Mouse (Mus musculus) heart, embryonic 12.5 days (tissue): Measurements from ENCODE around the gene Itgax. TPM values are rescaled to one million over a fixed set of nuclear protein-coding genes. Genes with fewer than 3 reads are reported as not detected.
A peak's percentile ranks its signal among the peaks of the same experiment; 100 is the strongest.
"Not testable (repeated sequence)": the region's sequence is repeated elsewhere in the genome, so short reads cannot be mapped to it uniquely, and the experiment has no call there.

Source experiments
- ATAC-seq: fragments of 200-750 bp; cut with Nextera tagmentation; 2 replicates; pipeline ENCODE4 v1.8.0; 2017; ENCODE audit warnings: moderate TSS enrichment, moderate library complexity; ENCODE audit not compliant: insufficient number of reproducible peaks, low FRiP score
- H3K27ac ChIP-seq: fragments of 300-500 bp; sonication (generic); 2 replicates; pipeline ENCODE4 v1.5.1; 2016; ENCODE audit warnings: mild to moderate bottlenecking, moderate library complexity; ENCODE audit not compliant: poor library complexity, severe bottlenecking
- H3K27me3 ChIP-seq: fragments of 300-500 bp; sonication (generic); replicated peaks from 2 replicates; pipeline ENCODE4 v1.6.1; 2016; ENCODE audit warnings: mild to moderate bottlenecking, moderate library complexity
- H3K36me3 ChIP-seq: fragments of 300-500 bp; sonication (generic); 2 replicates; pipeline ENCODE4 v1.6.1; 2016; ENCODE audit warnings: mild to moderate bottlenecking, moderate library complexity
- H3K4me1 ChIP-seq: fragments of 300-500 bp; sonication (generic); replicated peaks from 2 replicates; pipeline ENCODE4 v1.6.1; 2016; ENCODE audit warnings: mild to moderate bottlenecking
- H3K4me2 ChIP-seq: fragments of 300-500 bp; sonication (generic); 2 replicates; pipeline ENCODE4 v1.6.1; 2016; ENCODE audit warnings: mild to moderate bottlenecking, moderate library complexity
- H3K4me3 ChIP-seq: fragments of 300-500 bp; sonication (generic); 2 replicates; pipeline ENCODE4 v1.5.1; 2016; ENCODE audit warnings: mild to moderate bottlenecking
- H3K9ac ChIP-seq: fragments of 300-500 bp; sonication (generic); 2 replicates; pipeline ENCODE4 v1.6.1; 2016; ENCODE audit warnings: mild to moderate bottlenecking, moderate library complexity
- H3K9me3 ChIP-seq: fragments of 300-500 bp; sonication (generic); replicated peaks from 2 replicates; pipeline ENCODE4 v1.6.1; 2016; ENCODE audit warnings: mild to moderate bottlenecking, moderate library complexity
- WGBS: fragments of 180-500 bp; shearing (Covaris S2); methylation state at CpG from one replicate; pipeline ENCODE4 v1.1.7; 2016; 5-methylcytosine and 5-hydroxymethylcytosine counted together
- polyA plus RNA-seq: library from polyadenylated mRNA; unstranded; fragments of >200 nt; fragmentation: Nextera tagmentation; extraction: Ambion mirVana; gene quantifications from 2 replicates; pipeline ENCODE4 v1.2.1, GENCODE M21; 2016

Gene Itgax
- polyA plus RNA-seq, 1 experiment from 2014 or later: 0.19 TPM

DNA sequence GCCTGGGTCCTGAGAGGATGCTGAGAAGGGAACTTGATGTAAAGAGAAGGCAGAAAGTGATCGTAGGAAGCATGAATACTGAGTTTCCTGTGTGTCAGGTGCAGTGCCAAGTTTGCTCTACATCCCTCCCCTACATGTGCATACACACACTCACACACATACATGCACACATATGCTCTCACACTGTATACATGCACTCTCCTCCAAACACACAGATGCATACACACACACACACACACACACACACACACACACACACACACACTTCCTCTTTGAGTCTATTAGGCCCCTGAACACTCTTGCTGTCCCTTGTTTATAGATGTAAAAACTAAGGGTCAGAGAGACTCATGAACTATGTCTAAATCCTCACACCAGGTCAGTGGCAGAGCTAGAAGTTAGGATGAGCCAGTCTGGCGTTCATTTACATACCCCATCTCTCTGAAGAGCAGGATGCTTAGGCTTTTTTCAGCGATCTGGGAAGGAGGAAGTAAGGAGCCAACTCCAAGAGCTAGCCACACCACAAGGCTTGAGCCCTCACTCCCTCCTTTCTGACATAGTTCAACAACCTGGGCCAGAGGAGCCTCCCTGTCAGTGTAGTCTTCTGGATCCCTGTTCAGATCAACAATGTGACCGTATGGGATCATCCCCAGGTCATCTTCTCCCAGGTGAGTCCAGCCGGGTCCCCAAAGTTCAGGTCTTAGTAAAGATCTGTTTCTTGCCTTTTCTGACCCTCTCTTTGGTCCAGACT lies 14.0 kb upstream of the Itgax start:
- 76% methylated on average over 5 of the region's 5 CpGs for WGBS
- Histone ChIP-seq H3K27ac (no peak overlapping the region), H3K4me3 (no peak overlapping the region), H3K4me1 (no peaks in the 10 kb centered on the region), H3K9ac (no peak overlapping the region), H3K36me3 (no peaks in the 10 kb centered on the region), H3K9me3 (no peaks in the 10 kb centered on the region), H3K27me3 (peaks cover 3% of the 10 kb centered on the region; the same call in 1 of the 2 replicates), H3K4me2 (no peak overlapping the region)
- ATAC-seq: no peak

DNA sequence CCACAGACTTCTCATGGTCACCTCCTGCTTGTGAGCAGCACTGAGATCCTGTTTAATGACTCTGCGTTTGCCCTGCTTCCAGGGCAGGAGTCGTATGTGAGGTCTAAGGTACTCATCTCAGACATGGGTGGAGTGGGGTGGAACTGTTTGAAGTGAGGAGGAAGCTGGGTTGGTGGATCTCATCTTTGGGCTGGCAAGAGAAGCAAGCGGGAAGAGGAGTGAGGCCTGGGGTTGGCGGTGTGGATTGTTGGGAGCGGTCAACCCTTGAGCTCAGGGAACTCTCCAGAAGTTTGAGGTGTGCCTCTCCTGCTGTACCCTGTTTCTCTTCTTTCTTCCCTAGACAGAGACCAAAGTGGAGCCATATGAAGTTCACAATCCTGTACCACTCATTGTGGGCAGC lies 13.0 kb upstream of the Itgax start:
- Histone ChIP-seq H3K9me3 (no peaks in the 10 kb centered on the region), H3K4me1 (no peaks in the 10 kb centered on the region), H3K9ac (no peak overlapping the region), H3K4me2 (no peak overlapping the region), H3K4me3 (no peak overlapping the region), H3K36me3 (no peaks in the 10 kb centered on the region), H3K27me3 (peaks cover 3% of the 10 kb centered on the region; the same call in 1 of the 2 replicates), H3K27ac (no peak overlapping the region)
- no peak for ATAC-seq
- 90% methylated on average over 5 of the region's 5 CpGs for WGBS

DNA sequence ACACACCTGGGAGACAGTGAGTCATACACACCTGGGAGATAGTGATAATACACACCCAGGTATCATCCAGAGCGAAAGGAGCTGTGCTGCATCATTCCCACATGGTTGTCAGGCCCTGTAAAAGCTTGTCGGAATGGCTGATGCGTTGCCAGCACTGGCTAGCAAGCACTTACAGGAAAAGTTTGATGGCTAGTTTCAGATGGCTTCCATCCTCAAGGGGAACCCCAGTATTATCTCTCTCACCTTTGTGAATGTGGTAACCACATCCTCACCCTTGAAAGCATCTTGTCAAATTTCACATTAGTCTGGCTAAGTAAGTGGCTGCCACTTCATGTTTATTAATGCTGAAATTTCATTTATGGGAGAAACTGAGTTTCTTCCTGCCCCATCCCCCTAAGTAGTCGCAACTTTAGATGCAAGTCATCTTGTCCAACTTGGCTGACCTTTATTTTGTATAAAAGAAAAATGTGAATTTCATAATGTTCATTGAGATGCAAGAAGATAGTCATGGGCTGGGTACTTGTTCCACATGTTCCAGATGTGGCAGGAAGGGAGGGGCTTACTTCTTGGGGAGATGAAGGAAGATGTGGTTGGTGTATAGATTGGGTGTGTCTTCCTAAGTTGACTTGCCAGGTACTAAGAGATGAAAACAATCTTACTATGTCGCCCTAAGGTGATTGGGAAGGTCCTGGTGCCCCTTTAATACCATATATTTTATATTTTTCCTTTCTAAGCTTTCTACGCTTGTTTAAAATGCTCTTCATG lies 9.4 kb upstream of the Itgax start:
- WGBS: 79% methylated on average over 6 of the region's 6 CpGs
- H3K36me3 ChIP-seq: no peaks in the 10 kb centered on the region
- no peak overlapping the region for H3K27ac ChIP-seq
- H3K4me3 ChIP-seq: no peak overlapping the region
- H3K9me3 ChIP-seq: no peaks in the 10 kb centered on the region
- H3K4me2 ChIP-seq: no peak overlapping the region
- ATAC-seq: no peak
- no peaks in the 10 kb centered on the region for H3K27me3 ChIP-seq
- H3K9ac ChIP-seq: no peak overlapping the region
- H3K4me1 ChIP-seq: no peaks in the 10 kb centered on the region

DNA sequence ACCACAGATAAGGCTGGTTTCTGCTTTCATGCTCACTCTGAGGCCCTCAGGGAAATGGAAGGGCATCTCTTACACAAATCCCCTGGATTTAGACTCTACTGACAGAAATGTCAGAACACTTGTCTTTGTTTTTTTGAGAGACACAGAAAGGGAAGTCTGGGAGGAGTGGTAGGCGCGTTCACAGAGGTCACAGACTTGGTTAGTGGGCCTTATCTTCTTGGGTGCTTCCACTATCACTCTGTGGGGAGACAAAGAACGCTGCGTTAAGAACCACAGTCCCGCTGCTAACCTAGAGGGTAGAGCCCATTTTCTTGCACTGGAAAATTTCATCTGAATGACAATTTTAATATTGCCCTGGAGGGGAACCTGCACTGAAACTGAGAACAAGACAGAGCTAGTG lies 2.8 kb downstream of the Itgax start:
- Histone ChIP-seq H3K9ac (no peak overlapping the region), H3K4me3 (no peak overlapping the region), H3K4me1 (peaks cover 19% of the 10 kb centered on the region), H3K27me3 (no peaks in the 10 kb centered on the region), H3K27ac (no peak overlapping the region), H3K4me2 (no peak overlapping the region), H3K36me3 (no peaks in the 10 kb centered on the region), H3K9me3 (no peaks in the 10 kb centered on the region)
- 41% methylated on average over 5 of the region's 5 CpGs for WGBS
- no peak for ATAC-seq

DNA sequence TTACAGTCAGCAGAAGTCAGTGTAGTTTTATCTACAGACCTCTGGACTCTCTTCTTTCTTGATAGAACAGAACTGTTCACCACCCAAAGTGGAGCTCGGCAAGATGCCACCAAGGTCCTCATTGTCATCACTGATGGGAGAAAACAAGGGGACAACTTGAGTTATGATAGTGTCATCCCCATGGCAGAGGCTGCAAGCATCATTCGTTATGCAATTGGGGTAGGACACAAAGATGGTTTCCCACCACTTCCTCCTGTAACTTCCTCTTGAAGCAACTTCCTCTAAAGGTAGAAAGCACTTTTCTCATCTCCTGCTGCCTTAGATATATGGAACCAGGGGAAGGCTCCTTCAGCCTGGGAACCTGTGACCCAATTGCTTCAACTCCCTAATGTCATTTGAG lies 4.2 kb downstream of the Itgax start:
- ATAC-seq: no peak
- Histone ChIP-seq H3K4me1 (0 out of 2 replicates have a peak, but pooled peaks cover 4% of the 10 kb centered on the region), H3K27me3 (no peaks in the 10 kb centered on the region), H3K4me2 (no peak overlapping the region), H3K4me3 (no peak overlapping the region), H3K27ac (no peak overlapping the region), H3K9me3 (no peaks in the 10 kb centered on the region), H3K9ac (no peak overlapping the region), H3K36me3 (no peaks in the 10 kb centered on the region)
- WGBS: 81% methylated on average over 2 of the region's 2 CpGs

DNA sequence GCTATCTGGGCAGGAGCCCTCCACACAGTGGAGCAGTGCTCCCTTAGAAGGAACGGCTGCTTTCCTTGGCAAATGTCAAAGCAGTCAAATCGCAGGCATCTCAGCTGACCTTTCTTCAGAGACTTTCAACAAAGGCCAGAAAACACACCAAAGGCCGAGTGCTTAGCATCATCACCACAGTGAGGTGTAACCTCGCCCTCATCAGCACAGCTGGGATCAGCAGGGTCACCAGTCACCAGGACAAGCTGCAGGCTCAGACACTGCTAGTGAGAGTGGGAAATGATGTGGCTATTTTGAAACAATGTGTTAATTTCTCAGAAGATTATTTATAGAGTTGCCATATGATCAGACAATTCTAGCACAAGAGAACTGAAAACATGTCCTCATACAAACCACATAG lies 7.6 kb downstream of the Itgax start:
- Histone ChIP-seq H3K27ac (no peak overlapping the region), H3K27me3 (no peaks in the 10 kb centered on the region), H3K9ac (no peak overlapping the region), H3K9me3 (no peaks in the 10 kb centered on the region; the same call in 1 of the 2 replicates), H3K4me1 (no peaks in the 10 kb centered on the region), H3K4me3 (no peak overlapping the region), H3K36me3 (no peaks in the 10 kb centered on the region), H3K4me2 (no peak overlapping the region)
- WGBS: 43% methylated on average over 4 of the region's 4 CpGs
- no peak for ATAC-seq

DNA sequence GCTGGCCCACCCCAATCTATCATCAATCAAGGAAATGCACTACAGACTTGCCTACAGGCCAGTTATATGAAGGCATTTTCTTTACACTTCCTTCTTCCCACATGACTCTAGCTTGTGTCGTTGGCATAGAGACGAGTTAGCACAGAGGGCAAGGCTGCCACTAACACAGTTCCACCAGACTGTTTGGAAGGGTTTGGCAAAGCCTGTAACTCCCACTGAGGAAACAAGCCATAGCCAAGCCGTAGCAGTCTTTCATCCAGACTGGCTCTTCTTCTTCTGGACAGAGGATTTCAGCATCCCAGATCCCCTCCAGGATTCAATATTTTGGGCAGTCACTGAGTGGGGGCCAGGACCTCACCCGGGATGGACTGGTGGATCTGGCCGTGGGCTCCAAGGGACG lies 10.3 kb downstream of the Itgax start:
- Histone ChIP-seq H3K4me3 (no peak overlapping the region), H3K36me3 (no peaks in the 10 kb centered on the region), H3K27me3 (no peaks in the 10 kb centered on the region), H3K4me1 (no peaks in the 10 kb centered on the region; the same call in 1 of the 2 replicates), H3K27ac (no peak overlapping the region), H3K9ac (no peak overlapping the region), H3K4me2 (no peak overlapping the region), H3K9me3 (no peaks in the 10 kb centered on the region; the same call in 1 of the 2 replicates)
- WGBS: 83% methylated on average over 6 of the region's 6 CpGs
- no peak for ATAC-seq

DNA sequence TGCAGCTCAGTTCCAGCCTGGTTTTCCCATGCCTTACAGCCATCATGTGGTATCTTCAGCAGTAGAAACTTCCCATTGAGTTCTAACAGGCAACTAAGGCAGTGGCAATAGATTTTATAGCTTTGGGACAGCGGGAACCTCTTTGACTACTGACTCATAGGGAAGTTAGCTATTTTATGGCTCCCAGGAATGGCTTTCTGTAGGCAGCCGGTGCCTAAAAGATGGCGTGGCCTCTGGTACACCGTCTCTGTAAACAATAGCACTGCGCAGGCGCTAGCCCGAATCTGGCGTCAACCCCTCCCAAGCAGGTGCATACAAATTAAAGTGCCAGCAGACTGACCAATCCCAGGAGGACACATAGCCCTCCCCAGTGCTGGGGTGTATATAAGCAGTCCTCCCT lies 21.6 kb downstream of the Itgax start:
- no peaks in the 10 kb centered on the region for H3K9me3 ChIP-seq
- no peaks in the 10 kb centered on the region for H3K36me3 ChIP-seq
- no peak overlapping the region for H3K4me3 ChIP-seq
- ATAC-seq: no peak
- no peak overlapping the region for H3K27ac ChIP-seq
- no peak overlapping the region for H3K4me2 ChIP-seq
- H3K27me3 ChIP-seq: no peaks in the 10 kb centered on the region; the same call in none of the 2 replicates
- H3K4me1 ChIP-seq: 0 out of 2 replicates have a peak, but pooled peaks cover 5% of the 10 kb centered on the region
- WGBS: 87% methylated on average over 8 of the region's 8 CpGs
- H3K9ac ChIP-seq: no peak overlapping the region

DNA sequence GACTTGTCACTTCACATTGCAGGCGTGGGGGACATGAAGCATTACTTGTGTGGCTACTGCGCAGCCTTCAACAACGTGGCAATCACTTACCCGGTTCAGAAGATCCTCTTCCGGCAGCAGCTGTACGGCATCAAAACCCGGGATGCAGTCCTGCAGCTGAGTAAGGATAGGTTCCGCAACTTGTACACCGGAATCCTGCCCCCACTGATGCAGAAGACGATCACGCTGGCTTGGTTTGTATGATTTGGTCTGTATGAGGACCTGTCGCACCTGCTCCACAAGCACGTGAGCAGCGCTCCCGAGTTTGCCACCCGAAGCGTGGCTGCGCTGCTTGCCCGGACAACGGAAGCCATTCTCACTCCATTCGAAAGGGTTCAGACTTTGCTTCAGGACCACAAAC lies 24.7 kb downstream of the Itgax start, which contains the start of gene Itgad:
TSS of gene Itgad (plus strand) at position 301 of the 400 bp plus-strand sequence.
- Histone ChIP-seq H3K27me3 (no peaks in the 10 kb centered on the region; the same call in none of the 2 replicates), H3K36me3 (no peaks in the 10 kb centered on the region), H3K4me1 (0 out of 2 replicates have a peak, but pooled peaks cover 5% of the 10 kb centered on the region), H3K4me3 (peak within 1 kb of the TSS; percentile 24), H3K27ac (no peak within 1 kb of the TSS), H3K4me2 (peak within 1 kb of the TSS; percentile 62), H3K9me3 (no peaks in the 10 kb centered on the region), H3K9ac (no peak within 1 kb of the TSS)
- 84% methylated on average over 21 of the region's 21 CpGs for WGBS
- ATAC-seq: no peak

DNA sequence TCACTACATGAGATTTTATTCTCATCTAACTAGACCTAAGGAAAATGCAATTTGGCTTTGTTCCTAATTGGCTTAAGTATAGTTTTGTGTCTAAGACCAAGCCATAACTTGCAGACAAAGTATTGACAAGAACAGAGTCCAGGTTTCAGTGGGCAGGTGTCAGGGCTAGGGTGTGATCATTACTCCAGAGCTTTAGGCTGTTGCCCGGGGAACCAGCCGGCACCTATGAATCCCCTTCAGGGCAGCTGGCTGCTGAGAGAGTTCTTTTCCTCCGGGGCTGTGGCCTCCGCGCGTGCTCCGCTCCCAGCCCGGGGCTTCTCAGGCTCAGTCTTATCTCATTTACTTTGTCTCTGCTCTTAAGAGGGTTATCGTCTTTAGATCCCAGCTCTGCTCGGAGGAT lies 25.6 kb downstream of the Itgax start:
- Histone ChIP-seq H3K4me1 (0 out of 2 replicates have a peak, but pooled peaks cover 5% of the 10 kb centered on the region), H3K9ac (no peak overlapping the region), H3K9me3 (no peaks in the 10 kb centered on the region), H3K36me3 (no peaks in the 10 kb centered on the region), H3K27ac (no peak overlapping the region), H3K27me3 (no peaks in the 10 kb centered on the region; the same call in none of the 2 replicates), H3K4me2 (peak overlapping the region; percentile 62), H3K4me3 (peak overlapping the region; percentile 24)
- WGBS: 18% methylated on average over 10 of the region's 10 CpGs
- no peak for ATAC-seq

DNA sequence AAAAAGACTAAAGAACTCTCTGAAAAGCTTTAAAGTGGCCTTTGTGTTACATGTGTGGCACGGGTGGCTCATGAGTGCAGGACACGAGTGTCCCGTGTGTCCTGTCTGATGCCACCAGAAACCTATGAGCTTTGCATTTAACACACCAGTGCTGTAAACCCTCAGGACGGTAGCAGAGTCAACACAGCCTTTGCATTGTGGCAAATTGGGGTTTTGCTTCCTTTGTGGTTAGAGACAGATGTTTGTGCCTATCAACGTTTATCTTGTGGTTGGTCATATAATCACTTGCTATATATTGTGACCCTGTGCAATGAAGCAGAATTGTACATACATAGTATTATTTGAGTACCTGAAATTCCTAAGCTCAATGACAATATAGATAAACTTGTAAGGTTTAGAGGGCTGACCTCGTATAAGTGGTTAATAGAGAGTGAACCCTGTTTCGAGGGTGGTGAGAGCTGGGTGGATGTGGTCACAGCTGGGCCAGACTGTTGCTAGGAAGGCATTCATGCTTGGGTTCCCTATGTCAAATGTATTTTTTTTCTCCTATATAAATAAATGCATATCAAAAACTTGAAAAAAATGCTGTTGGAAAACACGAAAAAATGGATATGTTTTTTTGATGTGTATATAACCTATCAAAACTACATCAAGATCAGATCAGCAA lies 29.5 kb downstream of the Itgax start:
- not testable (repeated sequence) for H3K27ac ChIP-seq, H3K36me3 ChIP-seq, H3K4me2 ChIP-seq, H3K4me1 ChIP-seq, H3K9ac ChIP-seq, ATAC-seq, H3K4me3 ChIP-seq, H3K9me3 ChIP-seq, H3K27me3 ChIP-seq
- 80% methylated on average over 8 of the region's 8 CpGs for WGBS
